Mouse (Mus musculus): Measurements from ENCODE around the gene Mylk3.

DNA sequence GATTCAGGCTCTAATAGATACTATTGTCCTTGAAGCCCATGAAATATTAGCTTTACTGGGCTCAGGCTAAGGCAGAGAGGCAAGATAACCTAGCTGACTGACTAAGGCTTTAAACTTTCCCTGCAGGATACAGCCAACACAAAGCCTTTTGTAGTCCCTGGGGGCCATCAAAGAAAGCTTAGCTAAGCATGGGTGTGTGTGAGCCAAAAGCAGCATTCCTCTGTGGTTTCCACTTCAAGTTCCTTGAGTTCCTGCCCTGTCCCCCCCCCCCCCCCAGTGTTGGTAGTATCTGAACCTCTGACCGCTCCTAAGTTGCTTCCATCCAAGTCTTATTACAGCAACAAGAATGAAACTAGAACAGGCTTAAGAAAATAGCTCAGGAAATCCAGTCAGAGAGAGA lies 56.6 kb downstream of the Mylk3 start:
- TF ChIP-seq CTCF (IDR thresholded peaks at IDR 0.05; ENCODE audit: low read depth, low read length) (no peak), POLR2A (IDR thresholded peaks at IDR 0.05; ENCODE audit: insufficient read depth, low read length) (no peak)

All from ES-Bruce4 (cell line).